Mouse (Mus musculus) lung, embryonic 14.5 days (tissue): ENCODE results near the gene Olfr559. TPM values are rescaled to one million over a fixed set of nuclear protein-coding genes. Genes with fewer than 3 reads are reported as not detected.
A peak's percentile ranks its signal among the peaks of the same experiment; 100 is the strongest.

ENCODE experiments used
- ATAC-seq: fragments of 200-750 bp; cut with Nextera tagmentation; 2 replicates; pipeline ENCODE4 v1.8.0; 2017; ENCODE audit warnings: mild to moderate bottlenecking, moderate TSS enrichment, moderate library complexity; ENCODE audit not compliant: insufficient read depth
- DNase-seq: peaks from one replicate; pipeline ENCODE4 v3.0.0-alpha.2; 2015
- H3K27ac ChIP-seq: fragments of 300-500 bp; sonication (generic); 2 replicates; pipeline ENCODE4 v1.5.1; 2014; ENCODE audit warnings: low read depth, mild to moderate bottlenecking, moderate library complexity
- H3K27me3 ChIP-seq: fragments of 300-500 bp; sonication (generic); 2 replicates; pipeline ENCODE4 v1.6.1; 2014; ENCODE audit warnings: low read length, control low read depth; ENCODE audit not compliant: insufficient read depth
- H3K36me3 ChIP-seq: fragments of 300-500 bp; sonication (generic); 2 replicates; pipeline ENCODE4 v1.6.1; 2014; ENCODE audit warnings: control low read depth; ENCODE audit not compliant: insufficient read depth
- H3K4me1 ChIP-seq: fragments of 300-500 bp; sonication (generic); 2 replicates; pipeline ENCODE4 v1.6.1; 2014; ENCODE audit warnings: antibody characterized with exemption, control low read depth; ENCODE audit not compliant: insufficient read depth
- H3K4me2 ChIP-seq: fragments of 300-500 bp; sonication (generic); 2 replicates; pipeline ENCODE4 v1.6.1; 2014; ENCODE audit warnings: mild to moderate bottlenecking
- H3K4me3 ChIP-seq: fragments of 300-500 bp; sonication (generic); 2 replicates; pipeline ENCODE4 v1.5.1; 2014; ENCODE audit warnings: low read depth, low read length
- H3K9ac ChIP-seq: fragments of 300-500 bp; sonication (generic); 2 replicates; pipeline ENCODE4 v1.6.1; 2014
- H3K9me3 ChIP-seq: fragments of 300-500 bp; sonication (generic); 2 replicates; pipeline ENCODE4 v1.6.1; 2016; ENCODE audit warnings: low read depth, low read length, control low read depth
- CTCF ChIP-seq: IDR thresholded peaks from 2 replicates; pipeline ENCODE4 v1.5.1; 2016; ENCODE audit warnings: antibody characterized with exemption, low read depth
- WGBS: fragments of 180-500 bp; shearing (Covaris S2); extraction: QIAGEN DNeasy Blood & Tissue Kit; methylation state at CpG from one replicate; pipeline ENCODE4 v1.1.7; 2014; 5-methylcytosine and 5-hydroxymethylcytosine counted together
- polyA plus RNA-seq: library from polyadenylated mRNA; unstranded; fragments of >200 nt; fragmentation: Nextera tagmentation; extraction: Ambion mirVana; gene quantifications from 2 replicates; pipeline ENCODE4 v1.2.1, GENCODE M21; 2014

Olfr559 gene
- not detected in 2 replicates for polyA plus RNA-seq

DNA sequence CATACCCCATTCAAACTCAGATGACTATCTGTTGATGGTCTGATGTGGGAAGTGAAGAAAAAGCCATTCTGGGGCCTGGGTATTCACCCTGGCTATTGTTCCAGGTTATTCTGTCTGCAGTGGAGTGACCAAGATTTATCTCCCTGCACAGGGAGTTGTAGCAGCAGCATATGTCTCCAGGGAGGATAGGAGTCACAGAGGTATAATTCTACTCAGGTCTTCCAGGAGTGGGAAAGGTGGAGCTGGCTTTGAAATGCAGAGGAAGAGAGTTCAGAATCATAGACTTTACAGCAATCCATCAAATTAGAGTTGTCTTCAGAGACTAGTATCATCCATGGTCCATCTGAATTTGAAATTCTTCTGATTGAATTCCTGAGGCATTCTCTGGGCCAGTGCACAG lies at the start of gene Olfr559:
Gene Olfr559 (minus strand): TSS at position 101 of the 400 bp plus-strand sequence.
- no peak within 1 kb of the TSS for H3K9ac ChIP-seq
- H3K27me3 ChIP-seq, result no peaks in the 10 kb centered on the region
- H3K9me3 ChIP-seq, result no peaks in the 10 kb centered on the region
- H3K4me2 ChIP-seq, result no peak within 1 kb of the TSS
- no peak for TF ChIP-seq CTCF
- H3K36me3 ChIP-seq, result no peaks in the 10 kb centered on the region
- H3K4me3 ChIP-seq, result no peak within 1 kb of the TSS
- ATAC-seq (no peak), DNase-seq (no peak)
- H3K27ac ChIP-seq, result no peak within 1 kb of the TSS
- no peaks in the 10 kb centered on the region for H3K4me1 ChIP-seq

DNA sequence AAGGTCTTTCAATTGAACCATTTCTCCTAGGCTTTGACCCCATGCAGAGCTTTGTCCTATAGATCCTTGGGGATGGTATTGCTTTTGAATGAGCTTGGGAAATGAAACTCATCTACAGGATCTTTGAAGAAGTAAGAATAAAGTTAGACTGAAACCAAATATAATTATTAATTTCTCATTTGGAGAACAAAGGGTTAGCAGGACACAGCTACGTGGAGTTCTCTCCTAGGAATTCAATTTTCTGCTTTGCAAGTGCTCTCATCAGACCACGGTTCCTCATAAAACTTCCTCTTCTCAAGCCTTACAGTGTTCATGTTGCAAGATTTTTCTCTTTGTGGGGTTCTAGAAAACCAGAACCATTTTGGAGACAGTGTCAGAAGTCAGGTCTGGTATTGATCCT lies 43.6 kb upstream of the Olfr559 start, which contains the start of gene Olfr561:
Gene Olfr561 (plus strand): TSS at position 301 of the 400 bp plus-strand sequence.
- Histone ChIP-seq H3K27me3 (no peaks in the 10 kb centered on the region), H3K9ac (no peak within 1 kb of the TSS), H3K27ac (no peak within 1 kb of the TSS), H3K36me3 (no peaks in the 10 kb centered on the region), H3K4me1 (no peaks in the 10 kb centered on the region), H3K4me3 (no peak within 1 kb of the TSS), H3K4me2 (no peak within 1 kb of the TSS), H3K9me3 (no peaks in the 10 kb centered on the region)
- DNase-seq, result no peak
- no peak for TF ChIP-seq CTCF
- ATAC-seq, result no peak
- 77% methylated on average over 2 of the region's 2 CpGs for WGBS

DNA sequence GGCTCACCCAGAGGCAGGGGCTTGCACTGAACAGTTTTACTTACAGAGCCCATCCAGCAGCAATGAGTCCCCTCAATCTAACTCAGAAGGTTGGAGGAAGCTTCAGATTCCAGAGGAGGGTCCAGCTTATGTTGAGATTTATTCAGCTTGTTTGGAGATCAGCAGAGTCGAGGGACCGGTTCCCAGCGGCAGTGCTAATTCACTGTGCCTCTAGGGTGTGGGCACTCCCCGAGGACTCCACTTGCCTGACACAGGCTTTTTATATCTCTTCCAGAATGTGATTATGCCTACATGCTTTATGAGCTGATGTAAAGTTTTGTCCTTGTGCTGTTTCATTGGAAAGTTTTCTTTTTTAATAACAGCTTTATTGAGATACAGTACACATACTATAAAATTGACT lies 32.0 kb upstream of the Olfr559 start, which contains the start of the genes Olfr560 and Olfr78:
Gene Olfr560 (minus strand): TSS at position 101 of the 400 bp plus-strand sequence.
Gene Olfr78 (minus strand): TSS at position 206 of the 400 bp plus-strand sequence.
- no peak within 1 kb of the TSS for H3K4me2 ChIP-seq
- no peak for ATAC-seq
- no peak within 1 kb of the TSS for H3K27ac ChIP-seq
- 68% methylated on average over 4 of the region's 4 CpGs for WGBS
- no peaks in the 10 kb centered on the region for H3K27me3 ChIP-seq
- no peak for DNase-seq
- H3K9me3 ChIP-seq, result no peaks in the 10 kb centered on the region
- no peak for TF ChIP-seq CTCF
- H3K4me3 ChIP-seq, result no peak within 1 kb of the TSS
- no peaks in the 10 kb centered on the region for H3K4me1 ChIP-seq
- H3K36me3 ChIP-seq, result no peaks in the 10 kb centered on the region
- no peak within 1 kb of the TSS for H3K9ac ChIP-seq

DNA sequence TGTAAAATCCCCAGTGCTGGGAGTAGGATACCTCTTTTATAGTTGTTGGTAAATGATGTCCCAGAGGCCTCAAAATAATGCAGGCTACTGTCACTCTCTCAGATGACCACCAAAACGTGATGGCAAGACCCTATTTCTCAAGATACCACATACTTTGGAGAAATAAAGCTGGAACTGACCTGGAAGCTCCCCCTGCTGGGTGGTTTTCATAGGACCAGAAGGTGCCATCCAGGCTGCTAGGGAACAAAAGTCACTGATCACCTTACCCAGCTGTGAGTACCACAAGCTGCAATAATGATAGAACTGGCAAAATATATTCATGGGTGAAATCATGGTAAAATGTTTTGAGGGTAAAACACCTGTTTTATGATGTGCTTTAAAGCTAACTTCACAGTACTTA lies 24.8 kb upstream of the Olfr559 start:
- H3K4me2 ChIP-seq, result no peak overlapping the region
- no peak overlapping the region for H3K9ac ChIP-seq
- H3K27ac ChIP-seq, result no peak overlapping the region
- no peak overlapping the region for H3K4me3 ChIP-seq
- TF ChIP-seq CTCF, result peak; percentile 34; the same call in 1 of the 2 replicates
- ATAC-seq, result no peak
- H3K9me3 ChIP-seq, result no peaks in the 10 kb centered on the region
- 11% methylated on average over 1 of the region's 1 CpGs for WGBS
- peak; percentile 20 for DNase-seq
- no peaks in the 10 kb centered on the region for H3K36me3 ChIP-seq
- H3K4me1 ChIP-seq, result no peaks in the 10 kb centered on the region
- no peaks in the 10 kb centered on the region for H3K27me3 ChIP-seq

DNA sequence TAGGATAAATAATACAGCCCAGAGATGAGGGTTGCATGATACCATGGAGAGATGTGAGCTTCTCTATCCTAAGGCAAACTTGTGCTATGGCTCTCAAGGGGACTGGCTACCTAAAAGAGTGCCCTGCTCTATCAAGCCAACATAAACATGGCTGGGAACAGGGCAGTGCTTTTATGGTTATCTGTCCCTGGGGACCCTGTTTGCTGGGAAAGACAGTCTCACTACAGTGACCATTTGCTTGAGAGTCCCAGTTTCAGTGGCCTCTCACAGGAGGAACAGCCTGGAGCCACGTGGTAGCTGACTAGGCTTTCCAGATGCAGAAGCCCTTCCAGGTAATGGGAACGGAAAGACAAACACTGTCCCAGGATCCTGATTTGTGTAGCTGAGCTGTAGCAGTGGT lies 10.4 kb upstream of the Olfr559 start:
- no peak for DNase-seq
- no peak for ATAC-seq
- TF ChIP-seq CTCF, result no peak
- Histone ChIP-seq H3K36me3 (no peaks in the 10 kb centered on the region), H3K27me3 (no peaks in the 10 kb centered on the region), H3K4me3 (no peak overlapping the region), H3K4me1 (no peaks in the 10 kb centered on the region), H3K4me2 (no peak overlapping the region), H3K9me3 (no peaks in the 10 kb centered on the region), H3K9ac (no peak overlapping the region), H3K27ac (no peak overlapping the region)
- 51% methylated on average over 2 of the region's 2 CpGs for WGBS

DNA sequence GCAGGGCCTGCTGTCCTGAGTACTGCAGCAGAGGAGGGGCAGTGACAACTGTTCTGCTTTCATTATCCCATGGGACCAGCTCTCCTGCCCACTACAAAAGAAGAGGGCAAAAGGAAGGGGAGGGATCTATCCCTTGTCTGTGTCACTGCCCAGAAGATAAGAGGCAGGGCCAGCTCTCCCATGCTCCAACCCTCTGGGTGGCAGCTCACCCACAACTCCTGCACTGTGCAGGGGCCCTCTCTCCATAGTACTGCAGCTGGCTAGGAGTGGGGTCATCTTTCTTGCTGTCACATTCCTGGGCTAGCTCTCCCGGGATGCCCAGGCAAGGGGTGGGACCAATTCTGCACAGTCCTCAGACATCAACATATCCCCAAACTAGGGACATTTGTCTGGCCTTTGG lies 6.5 kb upstream of the Olfr559 start:
- DNase-seq (no peak), ATAC-seq (no peak)
- Histone ChIP-seq H3K4me1 (no peaks in the 10 kb centered on the region), H3K36me3 (no peaks in the 10 kb centered on the region), H3K4me2 (no peak overlapping the region), H3K27ac (no peak overlapping the region), H3K4me3 (no peak overlapping the region), H3K9ac (no peak overlapping the region), H3K27me3 (no peaks in the 10 kb centered on the region), H3K9me3 (no peaks in the 10 kb centered on the region)
- TF ChIP-seq CTCF, result no peak
- WGBS, result 20% methylated on average over 1 of the region's 1 CpGs

DNA sequence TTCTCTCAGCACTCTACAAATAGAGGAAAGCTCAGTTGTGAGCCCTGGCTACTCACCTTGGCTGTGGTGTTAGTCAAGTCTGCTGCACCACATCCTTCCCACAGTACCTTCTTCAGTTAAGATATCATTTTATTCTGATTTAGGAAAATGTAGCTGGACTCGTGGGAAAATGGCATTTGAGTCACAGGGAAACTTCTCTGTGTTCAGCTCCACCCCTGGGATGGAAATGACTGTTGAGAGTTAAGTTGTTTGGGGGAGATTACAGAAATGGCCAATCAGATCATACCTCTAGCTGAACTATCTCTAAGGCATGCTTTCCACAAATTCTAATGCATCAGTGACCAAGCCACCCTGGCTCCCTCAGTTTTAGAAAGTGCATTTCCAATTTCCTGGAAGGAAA lies 8.3 kb downstream of the Olfr559 start, which contains the start of gene Olfr33:
Gene Olfr33 (minus strand): TSS at position 101 of the 400 bp plus-strand sequence.
- no peak within 1 kb of the TSS for H3K4me2 ChIP-seq
- no peak within 1 kb of the TSS for H3K9ac ChIP-seq
- H3K27ac ChIP-seq, result no peak within 1 kb of the TSS
- no peaks in the 10 kb centered on the region for H3K9me3 ChIP-seq
- DNase-seq (no peak), ATAC-seq (no peak)
- no peak within 1 kb of the TSS for H3K4me3 ChIP-seq
- WGBS, result 36% methylated on average over 1 of the region's 1 CpGs
- no peak for TF ChIP-seq CTCF
- no peaks in the 10 kb centered on the region for H3K36me3 ChIP-seq
- H3K4me1 ChIP-seq, result no peaks in the 10 kb centered on the region
- no peaks in the 10 kb centered on the region for H3K27me3 ChIP-seq

DNA sequence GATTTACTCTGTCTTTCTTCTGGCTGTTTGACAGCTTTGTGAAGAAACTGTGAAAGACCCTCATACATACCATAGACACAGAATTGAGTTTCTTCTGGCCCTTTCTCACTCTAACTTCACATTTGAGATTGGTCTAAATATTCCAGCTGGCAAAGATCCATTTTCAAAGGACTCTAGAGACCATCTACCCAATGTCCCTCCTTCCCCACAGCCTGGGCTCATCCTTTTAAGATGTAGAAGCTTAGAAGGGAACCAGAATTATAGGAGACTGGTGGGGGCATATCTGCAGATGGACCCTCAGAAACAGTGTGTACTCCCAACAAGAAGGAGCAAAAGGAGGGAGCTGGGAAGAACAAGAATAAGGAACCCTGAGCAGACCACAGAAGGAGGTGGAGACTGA lies 25.4 kb downstream of the Olfr559 start, which contains the start of gene Olfr558:
Gene Olfr558 (plus strand): TSS at position 301 of the 400 bp plus-strand sequence.
- ATAC-seq (no peak), DNase-seq (no peak)
- Histone ChIP-seq H3K27me3 (no peaks in the 10 kb centered on the region), H3K9ac (no peak within 1 kb of the TSS), H3K27ac (no peak within 1 kb of the TSS), H3K4me2 (no peak within 1 kb of the TSS), H3K4me3 (no peak within 1 kb of the TSS), H3K36me3 (no peaks in the 10 kb centered on the region), H3K4me1 (no peaks in the 10 kb centered on the region), H3K9me3 (no peaks in the 10 kb centered on the region)
- no peak for TF ChIP-seq CTCF
